Mouse (Mus musculus): ENCODE measurements around the gene Cpsf3. TPM values are rescaled to one million over a fixed set of nuclear protein-coding genes. Genes with fewer than 3 reads are reported as not detected.

Gene Cpsf3
- polyA plus RNA-seq, 1 experiment = 71.4 TPM

DNA sequence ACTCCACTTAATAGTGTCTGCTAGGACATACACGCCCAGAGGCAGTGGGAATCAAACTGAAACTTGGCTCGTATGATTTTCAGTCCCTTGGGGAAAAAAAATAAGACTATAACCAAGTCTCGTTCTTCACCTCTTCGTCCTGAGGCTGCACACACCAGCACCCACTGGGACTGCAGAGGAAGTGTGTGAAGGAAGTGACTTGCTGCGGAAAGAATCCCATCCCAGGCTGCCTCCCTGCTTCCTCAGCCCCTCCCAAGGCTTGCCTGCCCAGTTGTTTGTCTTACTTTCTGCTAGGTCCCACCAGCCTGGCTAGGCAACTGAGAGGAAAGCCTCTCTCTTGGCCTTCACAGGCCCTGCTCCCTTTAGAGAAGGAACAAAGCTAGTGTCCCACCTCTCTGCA is 20.9 kb upstream of the Cpsf3 start:
- TF ChIP-seq CTCF (IDR thresholded peaks at IDR 0.05; ENCODE audit: borderline replicate concordance, insufficient read depth, low read depth, low read length) = no peak
- Histone ChIP-seq H3K27me3 (ENCODE audit: control insufficient read depth, insufficient read depth, low read length) (no peaks in the 10 kb centered on the region), H3K4me1 (ENCODE audit: control insufficient read depth, insufficient read depth, low read length) (peaks cover 9% of the 10 kb centered on the region), H3K27ac (ENCODE audit: insufficient read depth, low read length) (no peak overlapping the region), H3K4me3 (replicated peaks; ENCODE audit: insufficient read depth, low read depth, low read length) (no peak overlapping the region)
- WGBS = 81% methylated on average over 5 of the region's 5 CpGs
- DNase-seq = no peak

DNA sequence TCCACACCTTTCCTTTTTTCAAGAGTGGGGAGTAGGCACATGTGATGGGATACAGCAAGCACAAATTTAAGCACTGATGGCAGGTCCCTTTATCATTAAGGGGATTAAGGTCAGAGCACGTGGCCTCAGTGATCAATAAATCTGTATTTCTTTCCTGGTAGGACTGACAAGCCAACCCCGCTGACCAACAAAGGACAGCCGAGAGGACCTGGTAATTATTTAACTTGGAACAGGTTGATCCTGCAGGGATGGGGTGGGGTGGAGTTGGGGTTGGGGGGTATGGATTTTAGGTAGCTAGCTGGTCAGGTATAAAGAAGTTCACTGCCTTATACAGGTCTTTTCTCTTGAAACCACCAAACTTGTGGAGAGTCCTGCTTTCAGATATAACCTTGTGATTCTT is 20.2 kb upstream of the Cpsf3 start:
- TF ChIP-seq POLR2A (IDR thresholded peaks at IDR 0.05; ENCODE audit: borderline replicate concordance, insufficient read depth, low read length) = no peak
- TF ChIP-seq CTCF (IDR thresholded peaks at IDR 0.05; ENCODE audit: borderline replicate concordance, insufficient read depth, low read depth, low read length) = no peak
- 93% methylated on average over 3 of the region's 3 CpGs for WGBS
- Histone ChIP-seq H3K4me3 (replicated peaks; ENCODE audit: insufficient read depth, low read depth, low read length) (no peak overlapping the region), H3K27me3 (ENCODE audit: control insufficient read depth, insufficient read depth, low read length) (no peaks in the 10 kb centered on the region), H3K4me1 (ENCODE audit: control insufficient read depth, insufficient read depth, low read length) (peaks cover 9% of the 10 kb centered on the region), H3K27ac (ENCODE audit: insufficient read depth, low read length) (no peak overlapping the region)
- DNase-seq = no peak

DNA sequence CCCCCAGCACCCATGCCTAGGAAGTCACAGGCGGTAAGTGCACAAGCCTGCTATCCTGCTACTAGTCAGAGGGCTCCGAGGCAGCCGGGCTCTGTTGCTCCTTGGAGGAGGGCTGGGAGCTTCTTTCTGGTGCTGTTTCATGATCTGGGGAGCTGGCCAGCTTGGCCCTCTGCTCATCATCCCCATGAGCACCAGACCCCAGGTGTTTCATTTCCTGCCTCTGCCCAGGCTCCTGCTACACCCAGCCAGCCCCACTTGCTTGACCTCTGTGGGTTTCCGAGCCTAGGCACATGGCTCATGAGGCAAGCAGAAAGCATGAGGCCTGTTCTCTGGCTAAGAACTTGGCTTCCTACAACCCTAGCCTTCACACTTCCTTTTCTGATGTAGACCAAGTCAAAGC is 19.7 kb upstream of the Cpsf3 start:
- Histone ChIP-seq H3K27ac (ENCODE audit: insufficient read depth, low read length) (no peak overlapping the region), H3K4me3 (replicated peaks; ENCODE audit: insufficient read depth, low read depth, low read length) (no peak overlapping the region), H3K4me1 (ENCODE audit: control insufficient read depth, insufficient read depth, low read length) (peaks cover 9% of the 10 kb centered on the region), H3K27me3 (ENCODE audit: control insufficient read depth, insufficient read depth, low read length) (no peaks in the 10 kb centered on the region)
- DNase-seq = no peak
- TF ChIP-seq CTCF (IDR thresholded peaks at IDR 0.05; ENCODE audit: borderline replicate concordance, insufficient read depth, low read depth, low read length) = no peak
- no peak for TF ChIP-seq POLR2A (IDR thresholded peaks at IDR 0.05; ENCODE audit: borderline replicate concordance, insufficient read depth, low read length)
- 46% methylated on average over 4 of the region's 4 CpGs for WGBS

DNA sequence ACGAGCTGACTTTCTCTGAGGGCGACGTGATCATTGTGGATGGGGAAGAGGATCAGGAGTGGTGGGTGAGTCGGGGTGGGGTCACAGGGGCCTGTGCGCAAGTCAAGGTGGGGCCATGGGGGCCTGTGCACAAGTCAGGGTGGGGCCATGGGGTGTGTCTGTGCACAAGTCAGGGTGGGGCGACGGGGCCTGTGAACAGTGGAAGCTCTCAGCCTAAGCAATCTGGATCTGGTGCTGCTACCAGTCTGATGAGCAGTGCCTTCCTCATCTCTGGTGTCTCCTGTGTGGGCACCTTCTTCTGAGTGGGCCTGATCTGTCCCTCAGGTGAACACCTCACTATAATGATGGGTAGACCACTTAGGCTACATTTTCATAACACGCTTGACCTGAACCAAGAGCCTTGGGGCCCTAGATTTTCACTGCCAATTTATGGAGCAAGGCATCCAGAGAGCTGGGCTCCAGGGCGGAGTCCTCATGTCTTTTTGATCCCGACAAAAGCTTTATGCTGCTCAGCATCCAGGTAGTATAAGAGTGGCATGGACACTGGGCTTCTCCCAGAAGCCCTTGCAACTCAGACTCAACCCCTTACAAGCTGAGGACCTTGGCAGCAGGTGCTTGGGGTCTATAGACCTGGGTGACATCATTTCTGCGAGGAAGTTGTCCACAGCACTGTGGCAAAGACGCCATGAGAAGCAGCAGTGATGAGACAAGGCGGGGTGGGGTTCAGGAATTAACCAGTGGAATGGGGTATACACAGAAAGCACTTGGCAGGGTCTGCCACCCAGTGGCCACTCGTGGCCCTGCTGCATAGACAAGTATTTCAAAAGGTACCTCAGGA is 19.0 kb upstream of the Cpsf3 start:
- TF ChIP-seq POLR2A (IDR thresholded peaks at IDR 0.05; ENCODE audit: borderline replicate concordance, insufficient read depth, low read length) = no peak
- peak; percentile 82 for TF ChIP-seq CTCF (IDR thresholded peaks at IDR 0.05; ENCODE audit: borderline replicate concordance, insufficient read depth, low read depth, low read length)
- Histone ChIP-seq H3K4me3 (replicated peaks; ENCODE audit: insufficient read depth, low read depth, low read length) (no peak overlapping the region), H3K27ac (ENCODE audit: insufficient read depth, low read length) (no peak overlapping the region), H3K4me1 (ENCODE audit: control insufficient read depth, insufficient read depth, low read length) (peaks cover 9% of the 10 kb centered on the region), H3K27me3 (ENCODE audit: control insufficient read depth, insufficient read depth, low read length) (no peaks in the 10 kb centered on the region)
- peak; percentile 65 to 67 for DNase-seq
- WGBS = 74% methylated on average over 14 of the region's 14 CpGs

DNA sequence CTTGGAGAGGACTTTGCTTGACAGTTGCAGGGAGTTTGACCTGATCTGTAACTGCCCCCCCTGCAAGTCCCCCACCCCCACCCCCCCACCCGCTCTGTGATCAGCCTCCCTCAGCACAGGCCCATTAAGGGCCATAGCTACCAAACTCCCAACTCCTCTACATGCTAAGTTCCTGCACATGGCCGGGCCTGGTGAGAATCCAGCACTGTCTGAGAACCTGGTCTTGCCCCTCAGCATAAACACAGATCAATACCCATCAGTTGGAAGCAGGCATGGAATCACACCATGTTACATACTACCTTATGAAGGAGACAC is 18.4 kb upstream of the Cpsf3 start:
- no peak overlapping the region for H3K27ac ChIP-seq (ENCODE audit: insufficient read depth, low read length)
- no peaks in the 10 kb centered on the region for H3K27me3 ChIP-seq (ENCODE audit: control insufficient read depth, insufficient read depth, low read length)
- H3K4me1 ChIP-seq (ENCODE audit: control insufficient read depth, insufficient read depth, low read length) = peaks cover 9% of the 10 kb centered on the region
- H3K4me3 ChIP-seq (replicated peaks; ENCODE audit: insufficient read depth, low read depth, low read length) = no peak overlapping the region
- TF ChIP-seq CTCF (IDR thresholded peaks at IDR 0.05; ENCODE audit: borderline replicate concordance, insufficient read depth, low read depth, low read length) (no peak), POLR2A (IDR thresholded peaks at IDR 0.05; ENCODE audit: borderline replicate concordance, insufficient read depth, low read length) (no peak)
- WGBS = 86% methylated on average over 2 of the region's 2 CpGs
- no peak for DNase-seq

DNA sequence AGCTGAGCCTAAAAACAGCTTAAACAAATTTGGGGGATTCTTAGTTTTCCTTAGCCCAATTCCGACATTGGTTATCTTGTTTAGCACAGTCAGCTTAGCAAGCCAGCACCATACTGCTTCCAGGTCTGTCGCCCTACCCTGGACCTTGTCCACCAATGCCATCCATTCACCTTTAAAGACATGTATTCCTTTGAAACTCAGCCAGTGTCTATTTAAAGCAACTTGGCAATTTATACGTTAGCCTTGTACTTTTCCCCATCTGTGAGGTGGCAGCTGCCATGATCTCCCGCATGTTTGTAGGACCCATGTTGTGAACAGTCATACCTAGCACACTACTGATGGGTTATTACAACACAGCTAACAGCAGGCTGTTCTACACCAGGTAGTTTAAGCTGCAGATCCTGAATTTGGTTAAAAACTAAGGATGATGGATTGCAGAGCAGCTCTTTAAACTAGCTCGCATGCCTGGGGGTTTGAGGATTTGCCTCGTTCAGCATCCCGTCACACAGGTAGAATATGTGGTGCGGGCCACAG is 17.0 kb upstream of the Cpsf3 start:
- Histone ChIP-seq H3K27me3 (ENCODE audit: control insufficient read depth, insufficient read depth, low read length) (no peaks in the 10 kb centered on the region), H3K4me3 (replicated peaks; ENCODE audit: insufficient read depth, low read depth, low read length) (no peak overlapping the region), H3K4me1 (ENCODE audit: control insufficient read depth, insufficient read depth, low read length) (peaks cover 9% of the 10 kb centered on the region), H3K27ac (ENCODE audit: insufficient read depth, low read length) (peak overlapping the region; percentile 17; the same call in 1 of the 2 replicates)
- 24% methylated on average over 8 of the region's 8 CpGs for WGBS
- TF ChIP-seq CTCF (IDR thresholded peaks at IDR 0.05; ENCODE audit: borderline replicate concordance, insufficient read depth, low read depth, low read length) (no peak), POLR2A (IDR thresholded peaks at IDR 0.05; ENCODE audit: borderline replicate concordance, insufficient read depth, low read length) (no peak)
- DNase-seq = peak; percentile 61 to 83

DNA sequence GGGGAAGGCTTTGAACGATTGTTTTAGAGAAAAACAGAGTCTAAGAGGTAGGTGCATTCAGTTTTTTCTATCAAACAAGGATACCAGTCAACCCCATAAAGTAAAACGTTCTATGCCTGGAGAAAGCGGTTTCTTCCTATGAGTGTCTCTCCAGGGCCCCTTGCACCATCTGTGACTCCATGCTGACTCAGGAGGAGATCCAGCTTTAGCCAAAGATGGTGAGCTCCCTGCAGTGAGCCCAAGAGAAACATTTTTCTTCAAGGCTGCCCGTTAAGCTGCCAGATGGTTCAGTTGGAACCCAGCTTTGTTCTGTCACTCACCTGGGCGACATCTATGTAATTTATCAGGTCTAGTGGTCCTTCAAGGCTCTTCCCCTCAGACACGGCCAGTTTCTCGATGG is 10.7 kb upstream of the Cpsf3 start:
- peak; percentile 79 to 87 for DNase-seq
- Histone ChIP-seq H3K27me3 (ENCODE audit: control insufficient read depth, insufficient read depth, low read length) (no peaks in the 10 kb centered on the region), H3K4me3 (replicated peaks; ENCODE audit: insufficient read depth, low read depth, low read length) (no peak overlapping the region), H3K4me1 (ENCODE audit: control insufficient read depth, insufficient read depth, low read length) (peaks cover 7% of the 10 kb centered on the region; the same call in 1 of the 2 replicates), H3K27ac (ENCODE audit: insufficient read depth, low read length) (peak overlapping the region; percentile 15; the same call in 1 of the 2 replicates)
- WGBS = 10% methylated on average over 7 of the region's 7 CpGs
- TF ChIP-seq CTCF (IDR thresholded peaks at IDR 0.05; ENCODE audit: borderline replicate concordance, insufficient read depth, low read depth, low read length) = no peak
- no peak for TF ChIP-seq POLR2A (IDR thresholded peaks at IDR 0.05; ENCODE audit: borderline replicate concordance, insufficient read depth, low read length)

DNA sequence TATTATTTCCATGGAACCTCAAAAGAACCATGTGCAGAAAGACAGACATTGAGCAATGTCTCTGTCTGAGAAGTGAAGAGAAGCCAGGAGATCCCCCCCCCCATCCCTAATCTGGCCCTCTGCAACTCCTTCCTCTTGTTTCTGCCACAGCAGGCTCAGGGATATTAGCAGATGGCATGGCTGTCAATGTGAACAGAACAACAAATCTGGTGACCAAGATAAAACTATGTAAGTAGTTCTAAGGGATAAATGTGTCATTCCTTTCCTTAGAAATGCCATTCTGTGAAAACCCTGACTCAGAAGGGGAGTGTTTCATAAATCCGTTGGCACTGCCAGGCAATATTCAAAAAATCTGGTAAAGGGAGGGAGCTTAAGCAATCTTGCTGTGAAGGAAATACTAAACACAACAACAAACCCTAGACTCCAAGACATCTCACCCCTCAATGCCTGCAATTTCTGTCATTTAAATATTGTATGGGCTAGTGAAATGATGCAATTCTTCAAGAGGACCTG is 7.8 kb upstream of the Cpsf3 start:
- H3K4me1 ChIP-seq (ENCODE audit: control insufficient read depth, insufficient read depth, low read length) = peaks cover 10% of the 10 kb centered on the region; the same call in 1 of the 2 replicates
- H3K27me3 ChIP-seq (ENCODE audit: control insufficient read depth, insufficient read depth, low read length) = no peaks in the 10 kb centered on the region
- 36% methylated on average over 1 of the region's 1 CpGs for WGBS
- TF ChIP-seq CTCF (IDR thresholded peaks at IDR 0.05; ENCODE audit: borderline replicate concordance, insufficient read depth, low read depth, low read length) = no peak
- TF ChIP-seq POLR2A (IDR thresholded peaks at IDR 0.05; ENCODE audit: borderline replicate concordance, insufficient read depth, low read length) = no peak
- no peak overlapping the region for H3K27ac ChIP-seq (ENCODE audit: insufficient read depth, low read length)
- H3K4me3 ChIP-seq (replicated peaks; ENCODE audit: insufficient read depth, low read depth, low read length) = no peak overlapping the region
- peak in 1 of 2 experiments; percentile 39 for DNase-seq
